Mouse (Mus musculus) layer of hippocampus, postnatal 36 days (tissue): Measurements from ENCODE around the gene Afdn. TPM values are rescaled to one million over a fixed set of nuclear protein-coding genes. Genes with fewer than 3 reads are reported as not detected.

Experiments
- total RNA-seq, 2 experiments: library from RNA; stranded (reverse); gene quantifications; 2 replicates each; pipeline ENCODE4 v1.2.3; 2021

Afdn gene
- total RNA-seq, 2 experiments from 2014 or later: 106 to 112 TPM

Other genes starting within 250 kb of the Afdn start
- gene Tcte2, start 1.3 kb downstream of the Afdn start, total RNA-seq: 10 to 100 TPM; 19.1 to 21.4 TPM
- not detected for gene Gm7168, start 187.8 kb downstream of the Afdn start, total RNA-seq
- not detected for gene Gm7356, start 243.2 kb downstream of the Afdn start, total RNA-seq